14 mouse cellular contexts compared by ENCODE assay signal in genomic region chr12:40414682-40415311, GRCm38 (mm10). TPM values are rescaled to one million over a fixed set of nuclear protein-coding genes. Genes with fewer than 3 reads are reported as not detected.
DNase-seq lines count a peak whose midpoint lies in the region; ATAC-seq lines count a peak whose summit lies in the region.
"Had no signal": no experiment of that assay in that cellular context is flagged by ENCODE, and none has a peak within 500 bp of the region (broad histone marks: within the 10 kb centered on the region; RNA-seq: fewer than 3 reads in every experiment).

No protein-coding gene starts in this region.

- H3K27ac ChIP-seq in forebrain, embryonic 13.5 days: no peak overlapping the region
- no peak overlapping the region for H3K27ac ChIP-seq in forebrain, embryonic 11.5 days (ENCODE audit: low read depth, low read length)
- H3K27ac ChIP-seq in midbrain, embryonic 10.5 days (replicated peaks): peak overlapping the region; percentile 15; the same call in 1 of the 2 replicates
- H3K27ac ChIP-seq in neural tube, embryonic 15.5 days (replicated peaks): peak overlapping the region; percentile 69
- H3K27ac ChIP-seq: embryonic facial prominence, embryonic 10.5 days; limb, embryonic 10.5 days; liver, embryonic 14.5 days had no signal

- H3K4me3 ChIP-seq in forebrain, embryonic 13.5 days: no peak overlapping the region
- H3K4me3 ChIP-seq in forebrain, embryonic 11.5 days (ENCODE audit: low read depth, low read length): no peak overlapping the region
- H3K4me3 ChIP-seq in midbrain, embryonic 10.5 days: no peak overlapping the region
- no peak overlapping the region for H3K4me3 ChIP-seq in neural tube, embryonic 15.5 days (replicated peaks)
- H3K4me3 ChIP-seq: embryonic facial prominence, embryonic 10.5 days; limb, embryonic 10.5 days had no signal

- H3K27me3 ChIP-seq in forebrain, embryonic 13.5 days: no peaks in the 10 kb centered on the region
- no peaks in the 10 kb centered on the region for H3K27me3 ChIP-seq in forebrain, embryonic 11.5 days (ENCODE audit: control insufficient read depth, insufficient read depth, low read length)
- H3K27me3 ChIP-seq in midbrain, embryonic 10.5 days (ENCODE audit: low read depth, poor library complexity, severe bottlenecking): no peaks in the 10 kb centered on the region
- H3K27me3 ChIP-seq in neural tube, embryonic 15.5 days (replicated peaks): no peaks in the 10 kb centered on the region

- no peak for DNase-seq in forebrain, embryonic 11.5 days (ENCODE audit: low spot score)
- peak; percentile 43 for DNase-seq in right cerebral cortex, adult 18-20 months
- DNase-seq in right cerebral cortex, postnatal 14 days: no peak
- no peak for DNase-seq in midbrain, embryonic 10.5 days (ENCODE audit: low spot score)
- DNase-seq in kidney, postnatal 10 days: no peak
- no peak for DNase-seq in adrenal gland, adult 18-20 months (ENCODE audit: low spot score in 2 of 2)
- DNase-seq: cerebellum, adult 11 months; lung, postnatal 36 days; thymus, postnatal 25 days had no signal

- H3K4me1 ChIP-seq in forebrain, embryonic 13.5 days: peaks cover 12% of the 10 kb centered on the region
- peaks cover 3% of the 10 kb centered on the region; the same call in 1 of the 2 replicates for H3K4me1 ChIP-seq in forebrain, embryonic 11.5 days (replicated peaks; ENCODE audit: control insufficient read depth, insufficient read depth, low read length)
- H3K4me1 ChIP-seq in midbrain, embryonic 10.5 days: peaks cover 17% of the 10 kb centered on the region
- H3K4me1 ChIP-seq in neural tube, embryonic 15.5 days: 0 out of 2 replicates have a peak, but pooled peaks cover 12% of the 10 kb centered on the region
- H3K4me1 ChIP-seq: embryonic facial prominence, embryonic 10.5 days; limb, embryonic 10.5 days had no signal

- H3K9ac ChIP-seq in forebrain, embryonic 13.5 days: no peak overlapping the region
- H3K9ac ChIP-seq in forebrain, embryonic 11.5 days (ENCODE audit: low read length): no peak overlapping the region
- H3K9ac ChIP-seq in neural tube, embryonic 15.5 days (replicated peaks): no peak overlapping the region
- H3K9ac ChIP-seq: liver, embryonic 14.5 days had no signal

- no peaks in the 10 kb centered on the region for H3K9me3 ChIP-seq in forebrain, embryonic 13.5 days (replicated peaks)
- no peaks in the 10 kb centered on the region for H3K9me3 ChIP-seq in forebrain, embryonic 11.5 days (ENCODE audit: control insufficient read depth, low read length)
- peaks cover under 1% of the 10 kb centered on the region; the same call in 1 of the 2 replicates for H3K9me3 ChIP-seq in midbrain, embryonic 10.5 days (replicated peaks)
- H3K9me3 ChIP-seq in neural tube, embryonic 15.5 days (replicated peaks): no peaks in the 10 kb centered on the region
- H3K9me3 ChIP-seq: limb, embryonic 10.5 days had no signal

- H3K36me3 ChIP-seq in forebrain, embryonic 13.5 days (ENCODE audit: poor library complexity, severe bottlenecking): no peaks in the 10 kb centered on the region
- no peaks in the 10 kb centered on the region for H3K36me3 ChIP-seq in forebrain, embryonic 11.5 days (ENCODE audit: control insufficient read depth, insufficient read depth, low read length)
- H3K36me3 ChIP-seq in midbrain, embryonic 10.5 days: peaks cover 11% of the 10 kb centered on the region; the same call in 1 of the 2 replicates
- peaks cover under 1% of the 10 kb centered on the region; the same call in 1 of the 2 replicates for H3K36me3 ChIP-seq in neural tube, embryonic 15.5 days

- 18% methylated on average over 5 of the region's 5 CpGs for WGBS in forebrain, embryonic 13.5 days
- WGBS in forebrain, embryonic 11.5 days: 44% methylated on average over 5 of the region's 5 CpGs
- WGBS in midbrain, embryonic 10.5 days: 38% methylated on average over 5 of the region's 5 CpGs
- 24% methylated on average over 5 of the region's 5 CpGs for WGBS in neural tube, embryonic 15.5 days

- ATAC-seq in forebrain, embryonic 13.5 days: peak; percentile 83
- ATAC-seq in forebrain, embryonic 11.5 days (replicated peaks; ENCODE audit: low FRiP score): no peak
- ATAC-seq in neural tube, embryonic 15.5 days (ENCODE audit: low FRiP score): peak; percentile 88

- no peak overlapping the region; the same call in 1 of the 2 replicates for H3K4me2 ChIP-seq in forebrain, embryonic 13.5 days
- no peak overlapping the region for H3K4me2 ChIP-seq in forebrain, embryonic 11.5 days (ENCODE audit: low read depth, low read length, severe bottlenecking)
- H3K4me2 ChIP-seq in neural tube, embryonic 15.5 days: peak overlapping the region; percentile 30

RNA-seq across cellular contexts. Expression of gene Zfp277, which starts 30.9 kb away (rescaled TPM):
- polyA plus RNA-seq in forebrain, embryonic 13.5 days (2015; fragmentation: Nextera tagmentation; extraction: Ambion mirVana): 28.9 and 29.5 TPM in 2 replicates
- 36.5 and 38.7 TPM in 2 replicates for polyA plus RNA-seq in forebrain, embryonic 11.5 days (2014; fragmentation: Nextera tagmentation; extraction: Ambion mirVana)
- 38.3 and 39.6 TPM in 2 replicates for polyA plus RNA-seq in midbrain, embryonic 10.5 days (2016; fragmentation: Nextera tagmentation; extraction: Ambion mirVana)
- 28.0 and 30.5 TPM in 2 replicates for polyA plus RNA-seq in neural tube, embryonic 15.5 days (2015; fragmentation: Nextera tagmentation; extraction: Ambion mirVana)
- total RNA-seq in adrenal gland, adult 18-20 months (2021): 10 to 100 TPM; 11.6 to 15.2 TPM

RNA-seq across cellular contexts. Expression of gene Dock4, which starts 31.0 kb away (rescaled TPM):
- 24.5 and 27.0 TPM in 2 replicates for polyA plus RNA-seq in forebrain, embryonic 13.5 days (2015; fragmentation: Nextera tagmentation; extraction: Ambion mirVana)
- polyA plus RNA-seq in forebrain, embryonic 11.5 days (2014; fragmentation: Nextera tagmentation; extraction: Ambion mirVana): 18.7 and 19.8 TPM in 2 replicates
- 14.0 and 16.8 TPM in 2 replicates for polyA plus RNA-seq in midbrain, embryonic 10.5 days (2016; fragmentation: Nextera tagmentation; extraction: Ambion mirVana)
- polyA plus RNA-seq in neural tube, embryonic 15.5 days (2015; fragmentation: Nextera tagmentation; extraction: Ambion mirVana): 25.4 and 34.6 TPM in 2 replicates
- 10 to 100 TPM; 14.0 to 16.3 TPM for total RNA-seq in adrenal gland, adult 18-20 months (2021)

Comparison
In these comparisons a context has a peak if more than half of its experiments do, and no peak if none do; other contexts are left out.
1. H3K27ac ChIP-seq: peak in midbrain, embryonic 10.5 days (single experiment) and neural tube, embryonic 15.5 days (single experiment); none in forebrain, embryonic 13.5 days (single experiment) and forebrain, embryonic 11.5 days (single experiment).